Mouse (Mus musculus): ENCODE measurements around the gene Kif21b. TPM values are rescaled to one million over a fixed set of nuclear protein-coding genes. Genes with fewer than 3 reads are reported as not detected.

Kif21b gene
- polyA plus RNA-seq, 1 experiment from 2014 or later = 50.0 TPM

- 37% methylated on average over 3 of the region's 3 CpGs for WGBS
- H3K27ac ChIP-seq (replicated peaks) = no peak overlapping the region
- H3K36me3 ChIP-seq = no peaks in the 10 kb centered on the region
- H3K4me1 ChIP-seq (replicated peaks) = peaks cover 18% of the 10 kb centered on the region
- no peaks in the 10 kb centered on the region for H3K9me3 ChIP-seq
- no peaks in the 10 kb centered on the region for H3K27me3 ChIP-seq
- no peak overlapping the region for H3K4me3 ChIP-seq
- no peak for ATAC-seq (ENCODE audit: low FRiP score, low read depth)
- H3K9ac ChIP-seq = no peak overlapping the region
- H3K4me2 ChIP-seq = no peak overlapping the region
These were observed 15.0 kb upstream of the Kif21b start for GRCm38 (mm10) chr1:136116183-136116582.

DNA sequence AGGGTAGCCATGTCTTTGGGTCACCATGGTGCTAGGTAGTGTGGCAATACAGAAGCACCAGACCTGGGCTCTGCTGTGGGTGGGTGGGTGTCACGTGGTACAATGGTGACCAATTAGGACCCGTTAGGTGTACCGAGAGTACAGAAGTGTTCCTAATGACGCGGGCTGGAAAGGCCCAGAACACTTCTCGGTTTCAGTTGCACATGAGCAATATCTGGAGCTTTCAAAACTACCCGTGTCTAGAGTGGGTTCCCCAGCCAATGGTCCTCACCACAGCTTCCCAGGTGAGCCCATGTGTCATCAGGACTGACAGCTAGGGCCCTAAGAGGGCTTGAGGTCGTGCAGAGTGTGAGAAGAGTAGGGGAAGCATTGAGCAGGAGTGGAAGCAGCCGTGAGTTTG lies 14.1 kb upstream of the Kif21b start:
- Histone ChIP-seq H3K36me3 (no peaks in the 10 kb centered on the region), H3K4me2 (no peak overlapping the region), H3K9ac (no peak overlapping the region), H3K4me1 (replicated peaks) (peaks cover 18% of the 10 kb centered on the region), H3K4me3 (no peak overlapping the region), H3K27me3 (no peaks in the 10 kb centered on the region), H3K9me3 (no peaks in the 10 kb centered on the region), H3K27ac (replicated peaks) (no peak overlapping the region)
- 89% methylated on average over 9 of the region's 9 CpGs for WGBS
- ATAC-seq (ENCODE audit: low FRiP score, low read depth) = no peak

DNA sequence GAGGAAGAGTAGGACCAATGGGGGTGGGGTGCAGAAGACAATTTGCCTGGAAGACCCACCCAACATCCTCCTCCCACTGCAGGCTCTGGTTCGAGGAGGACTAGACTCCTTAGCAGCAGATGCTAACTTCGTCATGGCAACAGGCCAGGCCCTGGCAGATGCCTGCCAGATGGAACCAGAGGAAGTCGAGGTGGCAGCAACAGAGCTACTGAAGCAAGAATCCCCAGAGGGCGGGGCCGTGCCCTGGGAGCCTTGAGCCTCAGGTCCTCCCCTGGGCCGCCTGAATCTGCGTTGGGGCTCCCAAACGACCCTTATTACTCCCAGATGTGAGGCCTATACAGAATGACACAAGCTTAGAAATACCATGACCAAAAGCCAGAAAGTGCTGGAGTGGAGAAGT lies 12.3 kb upstream of the Kif21b start:
- H3K9ac ChIP-seq = no peak overlapping the region
- H3K4me1 ChIP-seq (replicated peaks) = peaks cover 18% of the 10 kb centered on the region
- no peak for ATAC-seq (ENCODE audit: low FRiP score, low read depth)
- no peak overlapping the region for H3K4me3 ChIP-seq
- no peak overlapping the region for H3K4me2 ChIP-seq
- no peaks in the 10 kb centered on the region for H3K9me3 ChIP-seq
- no peaks in the 10 kb centered on the region for H3K27me3 ChIP-seq
- H3K27ac ChIP-seq (replicated peaks) = no peak overlapping the region
- WGBS = 29% methylated on average over 8 of the region's 8 CpGs
- H3K36me3 ChIP-seq = no peaks in the 10 kb centered on the region

- Histone ChIP-seq H3K36me3 (no peaks in the 10 kb centered on the region), H3K9me3 (no peaks in the 10 kb centered on the region), H3K4me2 (no peak overlapping the region), H3K9ac (no peak overlapping the region), H3K27ac (replicated peaks) (no peak overlapping the region), H3K4me1 (replicated peaks) (peaks cover 18% of the 10 kb centered on the region), H3K27me3 (no peaks in the 10 kb centered on the region), H3K4me3 (no peak overlapping the region)
- 55% methylated on average over 7 of the region's 7 CpGs for WGBS
- peak; percentile 28; the same call in 1 of the 2 replicates for ATAC-seq (ENCODE audit: low FRiP score, low read depth)
These were observed 11.5 kb upstream of the Kif21b start for GRCm38 (mm10) chr1:136119571-136120262.

- Histone ChIP-seq H3K27ac (replicated peaks) (no peak overlapping the region), H3K9ac (no peak overlapping the region), H3K9me3 (no peaks in the 10 kb centered on the region), H3K36me3 (no peaks in the 10 kb centered on the region), H3K27me3 (no peaks in the 10 kb centered on the region), H3K4me1 (replicated peaks) (peaks cover 18% of the 10 kb centered on the region), H3K4me3 (no peak overlapping the region), H3K4me2 (no peak overlapping the region)
- no peak for ATAC-seq (ENCODE audit: low FRiP score, low read depth)
- 80% methylated on average over 1 of the region's 1 CpGs for WGBS
These were observed 11.0 kb upstream of the Kif21b start for GRCm38 (mm10) chr1:136120263-136120603.

GRCm38 (mm10) chr1:136120785-136121184 lies 10.4 kb upstream of the Kif21b start:
- no peak overlapping the region for H3K9ac ChIP-seq
- WGBS = 52% methylated on average over 6 of the region's 6 CpGs
- H3K4me3 ChIP-seq = no peak overlapping the region

GRCm38 (mm10) chr1:136122030-136122429 lies 9.2 kb upstream of the Kif21b start:
- Histone ChIP-seq H3K4me2 (no peak overlapping the region), H3K36me3 (no peaks in the 10 kb centered on the region), H3K4me3 (no peak overlapping the region), H3K4me1 (replicated peaks) (peaks cover 18% of the 10 kb centered on the region), H3K9ac (no peak overlapping the region), H3K27me3 (no peaks in the 10 kb centered on the region), H3K27ac (replicated peaks) (no peak overlapping the region), H3K9me3 (no peaks in the 10 kb centered on the region)
- WGBS = 73% methylated on average over 8 of the region's 8 CpGs
- ATAC-seq (ENCODE audit: low FRiP score, low read depth) = no peak

More at GRCm38 (mm10) chr1:136120785-136121184, 10.4 kb upstream of the Kif21b start:
- no peak for ATAC-seq (ENCODE audit: low FRiP score, low read depth)
- H3K27ac ChIP-seq (replicated peaks) = no peak overlapping the region
- no peaks in the 10 kb centered on the region for H3K36me3 ChIP-seq
- peaks cover 18% of the 10 kb centered on the region for H3K4me1 ChIP-seq (replicated peaks)
- no peak overlapping the region for H3K4me2 ChIP-seq
- H3K9me3 ChIP-seq = no peaks in the 10 kb centered on the region
- no peaks in the 10 kb centered on the region for H3K27me3 ChIP-seq

DNA sequence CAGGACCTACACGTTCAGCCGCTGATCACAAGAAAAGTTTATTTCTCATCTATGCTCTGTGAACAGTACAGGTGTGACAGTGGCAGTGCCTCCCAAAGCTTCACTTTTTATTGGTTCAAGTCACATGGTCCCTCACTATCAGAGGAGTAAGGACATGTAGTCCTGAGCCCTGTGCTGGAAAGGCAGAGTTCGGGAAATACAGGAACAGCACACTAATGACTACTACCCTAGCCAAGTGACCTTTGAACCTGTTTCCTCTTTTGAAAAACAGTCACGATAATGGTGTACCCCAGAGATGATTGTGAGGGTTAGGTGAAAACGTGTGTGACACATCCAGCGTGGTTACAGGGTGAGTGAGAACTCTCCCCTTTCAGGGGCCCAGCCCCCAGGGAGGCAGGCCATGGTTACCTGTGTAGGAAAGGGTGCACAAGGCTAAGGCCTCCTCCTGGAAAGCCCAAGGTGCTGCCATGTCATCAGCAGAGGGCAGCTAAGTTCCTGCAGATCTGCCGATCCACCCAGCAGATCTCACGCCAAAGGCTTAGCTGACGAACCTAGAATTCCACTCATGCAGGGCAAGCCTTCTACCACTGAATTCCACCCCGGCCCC lies 4.9 kb upstream of the Kif21b start:
- Histone ChIP-seq H3K27ac (replicated peaks) (no peak overlapping the region), H3K4me3 (no peak overlapping the region), H3K36me3 (no peaks in the 10 kb centered on the region), H3K4me2 (no peak overlapping the region), H3K9ac (no peak overlapping the region), H3K9me3 (no peaks in the 10 kb centered on the region), H3K27me3 (no peaks in the 10 kb centered on the region), H3K4me1 (replicated peaks) (peaks cover 26% of the 10 kb centered on the region)
- no peak for ATAC-seq (ENCODE audit: low FRiP score, low read depth)
- WGBS = 82% methylated on average over 10 of the region's 10 CpGs

GRCm38 (mm10) chr1:136126895-136127294 lies 4.3 kb upstream of the Kif21b start:
- WGBS = 81% methylated on average over 10 of the region's 10 CpGs
- ATAC-seq (ENCODE audit: low FRiP score, low read depth) = no peak
- Histone ChIP-seq H3K27ac (replicated peaks) (no peak overlapping the region), H3K4me2 (no peak overlapping the region), H3K9me3 (no peaks in the 10 kb centered on the region), H3K27me3 (no peaks in the 10 kb centered on the region), H3K4me1 (replicated peaks) (peaks cover 26% of the 10 kb centered on the region), H3K9ac (no peak overlapping the region), H3K36me3 (no peaks in the 10 kb centered on the region), H3K4me3 (no peak overlapping the region)

GRCm38 (mm10) chr1:136127856-136128255 lies 3.3 kb upstream of the Kif21b start:
- no peaks in the 10 kb centered on the region for H3K36me3 ChIP-seq
- H3K27ac ChIP-seq (replicated peaks) = no peak overlapping the region
- no peak overlapping the region for H3K4me2 ChIP-seq
- peaks cover 26% of the 10 kb centered on the region for H3K4me1 ChIP-seq (replicated peaks)
- H3K4me3 ChIP-seq = no peak overlapping the region
- H3K9ac ChIP-seq = no peak overlapping the region
- no peaks in the 10 kb centered on the region for H3K9me3 ChIP-seq
- ATAC-seq (ENCODE audit: low FRiP score, low read depth) = no peak
- 71% methylated on average over 3 of the region's 3 CpGs for WGBS
- no peaks in the 10 kb centered on the region for H3K27me3 ChIP-seq

GRCm38 (mm10) chr1:136128416-136128815 lies 2.8 kb upstream of the Kif21b start:
- no peak for ATAC-seq (ENCODE audit: low FRiP score, low read depth)
- no peaks in the 10 kb centered on the region for H3K9me3 ChIP-seq
- no peaks in the 10 kb centered on the region for H3K36me3 ChIP-seq
- WGBS = 39% methylated on average over 5 of the region's 5 CpGs
- no peaks in the 10 kb centered on the region for H3K27me3 ChIP-seq
- H3K4me2 ChIP-seq = no peak overlapping the region
- H3K4me3 ChIP-seq = no peak overlapping the region
- peaks cover 30% of the 10 kb centered on the region for H3K4me1 ChIP-seq (replicated peaks)
- H3K27ac ChIP-seq (replicated peaks) = no peak overlapping the region
- no peak overlapping the region for H3K9ac ChIP-seq

DNA sequence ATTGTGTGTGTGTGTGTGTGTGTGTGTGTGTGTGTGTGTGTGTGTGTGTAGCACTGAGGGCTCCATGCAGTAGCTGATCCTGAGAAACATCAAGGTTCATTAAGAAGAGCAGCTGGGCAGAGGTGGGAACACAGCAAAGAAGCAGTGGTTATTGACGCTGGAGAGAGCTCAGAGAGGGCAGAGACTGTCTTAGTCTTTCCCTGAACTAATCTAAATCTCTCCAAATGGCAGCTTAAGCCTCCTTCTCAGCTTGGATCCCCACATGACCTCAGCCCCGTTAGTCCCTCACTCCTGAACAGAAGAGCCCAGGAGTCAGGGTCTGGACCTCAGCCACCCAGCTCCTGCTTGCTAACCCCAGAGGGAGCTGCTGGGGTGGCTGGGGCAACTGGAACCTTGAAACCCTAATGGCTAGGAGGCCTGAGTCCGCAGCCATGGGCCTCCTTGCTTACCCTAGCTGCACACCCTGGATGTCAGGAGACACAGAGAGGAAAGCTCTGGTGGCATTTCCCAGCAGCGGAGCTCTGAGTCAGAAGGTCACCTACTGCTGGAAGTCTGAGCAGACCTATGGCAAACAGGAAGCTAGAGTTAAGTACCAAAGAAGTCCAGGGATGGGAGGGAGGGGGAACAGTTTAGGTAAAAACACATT lies 2.1 kb upstream of the Kif21b start:
- no peak for ATAC-seq (ENCODE audit: low FRiP score, low read depth)
- WGBS = 48% methylated on average over 4 of the region's 4 CpGs
- H3K27ac ChIP-seq (replicated peaks) = 0 out of 2 replicates have a peak overlapping the region, but pooled peaks have one; percentile 4
- H3K36me3 ChIP-seq = no peaks in the 10 kb centered on the region
- H3K9me3 ChIP-seq = no peaks in the 10 kb centered on the region
- peak overlapping the region; percentile 70; the same call in 1 of the 2 replicates for H3K4me2 ChIP-seq
- no peak overlapping the region for H3K9ac ChIP-seq
- peaks cover 36% of the 10 kb centered on the region for H3K4me1 ChIP-seq (replicated peaks)
- H3K4me3 ChIP-seq = no peak overlapping the region
- no peaks in the 10 kb centered on the region for H3K27me3 ChIP-seq

Measured in hindbrain, embryonic 15.5 days (tissue).